Mouse (Mus musculus): Measurements from ENCODE around the gene Vav1. TPM values are rescaled to one million over a fixed set of nuclear protein-coding genes. Genes with fewer than 3 reads are reported as not detected.

The Vav1 gene
- polyA plus RNA-seq, 1 experiment from 2014 or later, result 1.4 TPM

DNA sequence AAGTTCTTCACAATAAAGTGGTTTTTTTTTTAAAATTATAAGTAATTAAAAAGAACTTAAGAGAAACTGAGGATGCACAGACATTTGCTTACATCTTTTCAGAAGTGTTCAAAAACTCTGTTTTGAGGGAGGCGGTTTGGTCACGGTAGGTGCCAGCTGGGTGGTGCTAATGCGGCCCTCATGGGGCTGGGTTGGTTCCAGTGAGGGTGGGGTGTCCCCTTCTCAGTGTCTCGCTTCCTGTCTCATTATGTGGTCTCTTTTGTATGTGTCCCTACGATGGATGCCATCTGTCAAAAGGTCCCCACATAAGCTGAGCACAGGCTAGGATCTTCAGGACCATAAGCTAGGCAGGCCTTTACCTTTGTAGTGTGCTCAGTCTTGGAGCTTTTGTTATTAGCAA lies 70.2 kb downstream of the Vav1 start:
- Histone ChIP-seq H3K4me2 (replicated peaks; ENCODE audit: low read depth) (no peak overlapping the region), H3K27ac (replicated peaks) (no peak overlapping the region), H3K36me3 (ENCODE audit: control insufficient read depth, insufficient read depth, low read length) (no peaks in the 10 kb centered on the region), H3K27me3 (ENCODE audit: control insufficient read depth, insufficient read depth, low read length) (no peaks in the 10 kb centered on the region), H3K4me3 (ENCODE audit: low read depth, low read length) (no peak overlapping the region), H3K9ac (ENCODE audit: low read length) (no peak overlapping the region), H3K4me1 (replicated peaks; ENCODE audit: control insufficient read depth, insufficient read depth) (no peaks in the 10 kb centered on the region), H3K9me3 (ENCODE audit: control insufficient read depth, low read length) (no peaks in the 10 kb centered on the region)
- DNase-seq (ENCODE audit: low spot score), result no peak
- no peak for ATAC-seq (ENCODE audit: low FRiP score, low TSS enrichment)
- WGBS, result 62% methylated on average over 5 of the region's 5 CpGs
- TF ChIP-seq CTCF (IDR thresholded peaks at IDR 0.05; ENCODE audit: low read depth) (no peak), EP300 (optimal IDR thresholded peaks at IDR 0.05) (no peak)

GRCm38 (mm10) chr17:57350212-57350611 lies 71.3 kb downstream of the Vav1 start:
- 83% methylated on average over 5 of the region's 5 CpGs for WGBS
- no peaks in the 10 kb centered on the region for H3K27me3 ChIP-seq (ENCODE audit: control insufficient read depth, insufficient read depth, low read length)
- no peak for DNase-seq (ENCODE audit: low spot score)
- H3K9ac ChIP-seq (ENCODE audit: low read length), result no peak overlapping the region
- no peak for ATAC-seq (ENCODE audit: low FRiP score, low TSS enrichment)
- TF ChIP-seq CTCF (IDR thresholded peaks at IDR 0.05; ENCODE audit: low read depth) (no peak), EP300 (optimal IDR thresholded peaks at IDR 0.05) (no peak)
- H3K36me3 ChIP-seq (ENCODE audit: control insufficient read depth, insufficient read depth, low read length), result no peaks in the 10 kb centered on the region
- H3K4me2 ChIP-seq (replicated peaks; ENCODE audit: low read depth), result no peak overlapping the region
- H3K4me3 ChIP-seq (ENCODE audit: low read depth, low read length), result no peak overlapping the region
- H3K4me1 ChIP-seq (replicated peaks; ENCODE audit: control insufficient read depth, insufficient read depth), result no peaks in the 10 kb centered on the region
- no peak overlapping the region for H3K27ac ChIP-seq (replicated peaks)
- no peaks in the 10 kb centered on the region for H3K9me3 ChIP-seq (ENCODE audit: control insufficient read depth, low read length)

GRCm38 (mm10) chr17:57351107-57351506 lies 72.2 kb downstream of the Vav1 start:
- no peak for ATAC-seq (ENCODE audit: low FRiP score, low TSS enrichment)
- Histone ChIP-seq H3K27me3 (ENCODE audit: control insufficient read depth, insufficient read depth, low read length) (no peaks in the 10 kb centered on the region), H3K27ac (replicated peaks) (no peak overlapping the region), H3K9me3 (ENCODE audit: control insufficient read depth, low read length) (no peaks in the 10 kb centered on the region), H3K9ac (ENCODE audit: low read length) (no peak overlapping the region), H3K4me1 (replicated peaks; ENCODE audit: control insufficient read depth, insufficient read depth) (no peaks in the 10 kb centered on the region), H3K4me2 (replicated peaks; ENCODE audit: low read depth) (no peak overlapping the region), H3K4me3 (ENCODE audit: low read depth, low read length) (no peak overlapping the region), H3K36me3 (ENCODE audit: control insufficient read depth, insufficient read depth, low read length) (no peaks in the 10 kb centered on the region)
- DNase-seq (ENCODE audit: low spot score), result no peak
- WGBS, result 84% methylated on average over 9 of the region's 9 CpGs
- TF ChIP-seq EP300 (optimal IDR thresholded peaks at IDR 0.05) (no peak), CTCF (IDR thresholded peaks at IDR 0.05; ENCODE audit: low read depth) (no peak)

DNA sequence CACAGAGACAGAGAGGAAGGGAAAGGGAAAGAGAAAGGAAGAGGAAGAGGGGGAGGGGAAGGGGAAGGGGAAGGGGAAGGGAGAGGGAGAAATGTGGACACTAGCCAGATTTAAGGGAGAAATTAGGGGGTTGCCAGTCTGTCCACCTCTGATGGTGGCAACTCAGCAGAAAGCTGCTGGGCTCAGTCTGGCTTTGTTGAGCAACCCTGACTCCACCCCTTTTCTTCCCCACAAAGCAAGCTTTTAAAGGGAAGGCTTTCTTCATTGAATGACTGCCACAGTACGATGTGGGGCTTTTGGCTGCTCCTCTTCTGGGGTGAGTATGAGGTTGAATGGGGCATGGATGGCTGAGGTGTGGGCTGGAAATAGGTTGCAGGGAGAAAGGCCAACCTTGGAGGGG lies 79.5 kb downstream of the Vav1 start, which contains the start of gene Adgre1:
Adgre1 (plus strand) TSS at position 251 of the 400 bp plus-strand sequence.
- ATAC-seq (ENCODE audit: low FRiP score, low TSS enrichment), result no peak
- 14% methylated on average over 1 of the region's 1 CpGs for WGBS
- Histone ChIP-seq H3K9ac (ENCODE audit: low read length) (no peak within 1 kb of the TSS), H3K4me2 (replicated peaks; ENCODE audit: low read depth) (no peak within 1 kb of the TSS), H3K27ac (replicated peaks) (no peak within 1 kb of the TSS), H3K9me3 (ENCODE audit: control insufficient read depth, low read length) (no peaks in the 10 kb centered on the region), H3K4me3 (ENCODE audit: low read depth, low read length) (no peak within 1 kb of the TSS), H3K36me3 (ENCODE audit: control insufficient read depth, insufficient read depth, low read length) (no peaks in the 10 kb centered on the region), H3K27me3 (ENCODE audit: control insufficient read depth, insufficient read depth, low read length) (no peaks in the 10 kb centered on the region), H3K4me1 (replicated peaks; ENCODE audit: control insufficient read depth, insufficient read depth) (no peaks in the 10 kb centered on the region)
- TF ChIP-seq CTCF (IDR thresholded peaks at IDR 0.05; ENCODE audit: low read depth) (no peak), EP300 (optimal IDR thresholded peaks at IDR 0.05) (no peak)
- no peak for DNase-seq (ENCODE audit: low spot score)

- Histone ChIP-seq H3K4me2 (replicated peaks; ENCODE audit: low read depth) (no peak overlapping the region), H3K27ac (replicated peaks) (no peak overlapping the region), H3K9ac (ENCODE audit: low read length) (no peak overlapping the region), H3K4me1 (replicated peaks; ENCODE audit: control insufficient read depth, insufficient read depth) (no peaks in the 10 kb centered on the region), H3K9me3 (ENCODE audit: control insufficient read depth, low read length) (no peaks in the 10 kb centered on the region), H3K4me3 (ENCODE audit: low read depth, low read length) (no peak overlapping the region), H3K27me3 (ENCODE audit: control insufficient read depth, insufficient read depth, low read length) (no peaks in the 10 kb centered on the region), H3K36me3 (ENCODE audit: control insufficient read depth, insufficient read depth, low read length) (no peaks in the 10 kb centered on the region)
- DNase-seq (ENCODE audit: low spot score), result no peak
- 81% methylated on average over 11 of the region's 11 CpGs for WGBS
- ATAC-seq (ENCODE audit: low FRiP score, low TSS enrichment), result no peak
- no peak for TF ChIP-seq EP300 (optimal IDR thresholded peaks at IDR 0.05)
Measured at GRCm38 (mm10) chr17:57359485-57360241, 80.8 kb downstream of the Vav1 start.

Other genes starting within 250 kb of the Vav1 start
- gene Khsrp, start 247.6 kb upstream of the Vav1 start, polyA plus RNA-seq (2015; fragmentation: Nextera tagmentation; extraction: Ambion mirVana), result 16.9 and 18.2 TPM in 2 replicates
- gene Slc25a41, start 237.4 kb upstream of the Vav1 start, polyA plus RNA-seq (2015; fragmentation: Nextera tagmentation; extraction: Ambion mirVana), result not detected in 2 replicates
- gene Crb3, start 220.0 kb upstream of the Vav1 start, polyA plus RNA-seq (2015; fragmentation: Nextera tagmentation; extraction: Ambion mirVana), result 74.9 and 82.7 TPM in 2 replicates
- 3.1 and 4.2 TPM in 2 replicates for gene Slc25a23, start 219.2 kb upstream of the Vav1 start, polyA plus RNA-seq (2015; fragmentation: Nextera tagmentation; extraction: Ambion mirVana)
- 2.4 and 2.8 TPM in 2 replicates for gene Dennd1c, start 200.6 kb upstream of the Vav1 start, polyA plus RNA-seq (2015; fragmentation: Nextera tagmentation; extraction: Ambion mirVana)
- 9.5 and 11.5 TPM in 2 replicates for gene Tubb4a, start 191.3 kb upstream of the Vav1 start, polyA plus RNA-seq (2015; fragmentation: Nextera tagmentation; extraction: Ambion mirVana)
- 2.3 and 3.5 TPM in 2 replicates for gene Tnfsf9, start 173.8 kb upstream of the Vav1 start, polyA plus RNA-seq (2015; fragmentation: Nextera tagmentation; extraction: Ambion mirVana)
- gene Cd70, start 129.3 kb upstream of the Vav1 start, polyA plus RNA-seq (2015; fragmentation: Nextera tagmentation; extraction: Ambion mirVana), result 0.11 TPM in 1 of 2 replicates, not detected in the other
- gene Tnfsf14, start 84.9 kb upstream of the Vav1 start, polyA plus RNA-seq (2015; fragmentation: Nextera tagmentation; extraction: Ambion mirVana), result 0.05 TPM in 1 of 2 replicates, not detected in the other
- gene C3, start 51.0 kb upstream of the Vav1 start, polyA plus RNA-seq (2015; fragmentation: Nextera tagmentation; extraction: Ambion mirVana), result 9.3 and 9.8 TPM in 2 replicates
- gene Gpr108, start 30.7 kb upstream of the Vav1 start, polyA plus RNA-seq (2015; fragmentation: Nextera tagmentation; extraction: Ambion mirVana), result 48.0 and 52.4 TPM in 2 replicates
- gene Trip10, start 29.6 kb upstream of the Vav1 start, polyA plus RNA-seq (2015; fragmentation: Nextera tagmentation; extraction: Ambion mirVana), result 27.5 and 29.9 TPM in 2 replicates
- 4.6 and 4.8 TPM in 2 replicates for gene Adgre1, start 79.6 kb downstream of the Vav1 start, polyA plus RNA-seq (2015; fragmentation: Nextera tagmentation; extraction: Ambion mirVana)